Mouse (Mus musculus) stomach, embryonic 14.5 days (tissue): Measurements from ENCODE around the gene Lypd9. TPM values are rescaled to one million over a fixed set of nuclear protein-coding genes. Genes with fewer than 3 reads are reported as not detected.
"Not testable (repeated sequence)": the region's sequence is repeated elsewhere in the genome, so short reads cannot be mapped to it uniquely, and the experiment has no call there.

Experiments
- ATAC-seq: fragments of 200-750 bp; cut with Nextera tagmentation; 2 replicates; pipeline ENCODE4 v1.8.0; 2017; ENCODE audit warnings: low read depth, moderate TSS enrichment; ENCODE audit not compliant: insufficient number of reproducible peaks, insufficient read depth, low FRiP score
- H3K27ac ChIP-seq: fragments of 300-500 bp; sonication (generic); 2 replicates; pipeline ENCODE4 v1.5.1; 2014; ENCODE audit warnings: mild to moderate bottlenecking, low read length, moderate library complexity, mixed read lengths
- H3K27me3 ChIP-seq: fragments of 300-500 bp; sonication (generic); 2 replicates; pipeline ENCODE4 v1.6.1; 2014; ENCODE audit warnings: low read length, control low read depth, mixed read lengths; ENCODE audit not compliant: control insufficient read depth, insufficient read depth
- H3K36me3 ChIP-seq: fragments of 300-500 bp; sonication (generic); 2 replicates; pipeline ENCODE4 v1.6.1; 2014; ENCODE audit warnings: mild to moderate bottlenecking, control low read depth, low read length, moderate library complexity, mixed read lengths; ENCODE audit not compliant: control insufficient read depth, insufficient read depth
- H3K4me1 ChIP-seq: fragments of 300-500 bp; sonication (generic); 2 replicates; pipeline ENCODE4 v1.6.1; 2014; ENCODE audit warnings: low read length, control low read depth, mixed read lengths; ENCODE audit not compliant: control insufficient read depth, insufficient read depth
- H3K4me2 ChIP-seq: fragments of 300-500 bp; sonication (generic); replicated peaks from 2 replicates; pipeline ENCODE4 v1.6.1; 2014; ENCODE audit warnings: low read depth, low read length, control low read depth
- H3K4me3 ChIP-seq: fragments of 300-500 bp; sonication (generic); 2 replicates; pipeline ENCODE4 v1.5.1; 2014; ENCODE audit warnings: low read depth, low read length, control low read depth
- H3K9ac ChIP-seq: fragments of 300-500 bp; sonication (generic); replicated peaks from 2 replicates; pipeline ENCODE4 v1.6.1; 2014; ENCODE audit warnings: low read depth, mild to moderate bottlenecking, control low read depth, low read length, moderate library complexity, mixed read lengths
- H3K9me3 ChIP-seq: fragments of 300-500 bp; sonication (generic); 2 replicates; pipeline ENCODE4 v1.6.1; 2016; ENCODE audit warnings: low read depth, low read length, control low read depth; ENCODE audit not compliant: control insufficient read depth
- WGBS: fragments of 180-500 bp; shearing (Covaris S2); extraction: QIAGEN DNeasy Blood & Tissue Kit; methylation state at CpG from one replicate; pipeline ENCODE4 v1.1.7; 2014; 5-methylcytosine and 5-hydroxymethylcytosine counted together
- polyA plus RNA-seq: library from polyadenylated mRNA; unstranded; fragments of >200 nt; fragmentation: Nextera tagmentation; extraction: Ambion mirVana; gene quantifications from 2 replicates; pipeline ENCODE4 v1.2.1, GENCODE M21; 2014

Gene Lypd9
- polyA plus RNA-seq, result not detected in 2 replicates

DNA sequence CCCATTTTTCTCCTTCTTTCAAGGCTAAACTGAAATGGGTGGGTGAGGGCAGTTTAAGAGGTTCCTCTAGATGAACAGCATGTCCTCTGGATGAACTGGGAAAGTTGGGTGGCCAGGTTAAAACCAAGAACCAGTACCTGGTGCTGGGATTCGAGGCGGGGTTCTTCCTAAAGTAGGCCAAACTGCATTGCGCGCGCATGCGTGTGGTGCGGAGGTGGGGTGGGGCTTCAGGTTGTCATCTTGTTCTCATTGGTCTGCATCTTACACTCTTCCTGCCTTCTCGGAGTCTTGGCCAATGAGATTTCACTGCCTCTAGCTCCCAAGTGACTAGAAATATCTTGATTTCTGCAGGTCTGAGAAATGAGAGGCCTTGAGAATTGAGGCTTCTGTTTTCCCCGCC is at the start of gene Lypd9:
Lypd9 (minus strand) TSS at position 165 of the 400 bp plus-strand sequence.
- H3K4me2 ChIP-seq, result no peak within 1 kb of the TSS
- H3K4me3 ChIP-seq, result no peak within 1 kb of the TSS
- no peaks in the 10 kb centered on the region for H3K36me3 ChIP-seq
- H3K9ac ChIP-seq, result no peak within 1 kb of the TSS
- no peaks in the 10 kb centered on the region for H3K27me3 ChIP-seq
- WGBS, result 94% methylated on average over 9 of the region's 9 CpGs
- H3K4me1 ChIP-seq, result no peaks in the 10 kb centered on the region
- no peak for ATAC-seq
- no peaks in the 10 kb centered on the region for H3K9me3 ChIP-seq
- H3K27ac ChIP-seq, result no peak within 1 kb of the TSS

DNA sequence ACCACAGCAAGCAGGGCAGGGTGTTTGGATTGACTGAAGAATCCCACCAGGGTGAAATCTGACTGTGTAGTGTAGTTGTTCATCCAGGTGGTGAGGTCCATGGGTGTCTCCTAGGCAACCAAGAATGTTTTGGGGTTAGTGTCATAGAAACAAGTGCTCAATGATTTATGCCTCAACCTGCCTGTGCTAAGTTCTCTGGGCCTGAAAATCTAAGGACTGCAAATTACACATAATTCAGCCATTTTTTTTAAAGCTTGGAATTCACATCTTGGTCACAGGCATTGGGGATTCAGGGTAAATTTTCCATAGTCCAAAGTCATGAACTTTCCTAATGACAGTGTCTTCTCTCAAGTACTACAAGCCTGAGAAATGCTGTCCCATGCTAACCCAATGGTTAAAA is 49.7 kb upstream of the Lypd9 start, which contains the start of gene Olfr331:
Olfr331 (minus strand) TSS at position 101 of the 400 bp plus-strand sequence.
- H3K9ac ChIP-seq, H3K27me3 ChIP-seq, H3K9me3 ChIP-seq, H3K27ac ChIP-seq, H3K4me1 ChIP-seq, H3K4me2 ChIP-seq, H3K4me3 ChIP-seq, ATAC-seq, H3K36me3 ChIP-seq: not testable (repeated sequence)

DNA sequence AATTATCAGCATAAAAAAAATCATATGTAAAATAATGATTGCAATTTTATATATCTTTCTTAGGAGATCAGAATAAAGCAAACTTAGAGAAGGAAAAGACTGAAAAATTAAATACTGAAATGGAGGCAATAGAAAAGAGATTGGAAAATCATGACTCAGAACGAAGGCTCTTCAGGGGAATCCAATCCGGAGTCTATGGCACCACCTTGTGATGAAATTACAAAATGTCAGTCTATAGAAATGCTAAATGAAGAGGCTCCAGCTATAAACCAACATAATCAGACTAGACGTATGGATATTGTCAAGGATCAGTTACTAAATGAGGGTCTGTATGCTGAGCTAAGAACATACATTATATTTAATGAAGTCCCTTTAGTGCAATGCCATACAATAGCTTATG is 46.6 kb upstream of the Lypd9 start:
- H3K27ac ChIP-seq, result no peak overlapping the region
- H3K4me2 ChIP-seq, result no peak overlapping the region
- no peak for ATAC-seq
- no peak overlapping the region for H3K4me3 ChIP-seq
- no peaks in the 10 kb centered on the region for H3K36me3 ChIP-seq
- no peaks in the 10 kb centered on the region for H3K9me3 ChIP-seq
- H3K9ac ChIP-seq, result no peak overlapping the region
- WGBS, result 41% methylated on average over 3 of the region's 3 CpGs
- no peaks in the 10 kb centered on the region for H3K4me1 ChIP-seq
- H3K27me3 ChIP-seq, result no peaks in the 10 kb centered on the region

DNA sequence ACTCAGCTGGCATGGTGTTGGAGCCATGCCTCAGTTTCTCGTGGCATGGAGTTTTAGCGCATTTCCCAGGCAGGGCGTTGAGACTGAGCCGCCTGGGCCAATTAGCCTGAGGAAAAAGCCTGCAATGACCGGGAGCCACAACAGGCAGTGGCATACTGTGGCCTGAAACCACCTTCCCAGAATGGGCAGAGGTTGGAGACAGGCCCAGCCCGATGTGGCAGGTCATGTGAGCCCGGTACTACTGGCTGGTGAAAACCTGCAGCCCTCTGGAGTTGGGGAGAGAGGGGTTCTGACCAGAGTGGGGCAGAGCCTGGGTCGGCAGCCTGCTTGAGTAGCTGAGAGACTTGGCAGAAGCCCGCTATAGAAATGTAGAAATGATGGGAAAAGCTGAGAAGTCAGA is 46.0 kb upstream of the Lypd9 start:
- WGBS, result 78% methylated on average over 9 of the region's 9 CpGs
- Histone ChIP-seq H3K4me2 (no peak overlapping the region), H3K27me3 (no peaks in the 10 kb centered on the region), H3K9me3 (no peaks in the 10 kb centered on the region), H3K27ac (no peak overlapping the region), H3K4me3 (no peak overlapping the region), H3K4me1 (no peaks in the 10 kb centered on the region), H3K36me3 (no peaks in the 10 kb centered on the region), H3K9ac (no peak overlapping the region)
- no peak for ATAC-seq

DNA sequence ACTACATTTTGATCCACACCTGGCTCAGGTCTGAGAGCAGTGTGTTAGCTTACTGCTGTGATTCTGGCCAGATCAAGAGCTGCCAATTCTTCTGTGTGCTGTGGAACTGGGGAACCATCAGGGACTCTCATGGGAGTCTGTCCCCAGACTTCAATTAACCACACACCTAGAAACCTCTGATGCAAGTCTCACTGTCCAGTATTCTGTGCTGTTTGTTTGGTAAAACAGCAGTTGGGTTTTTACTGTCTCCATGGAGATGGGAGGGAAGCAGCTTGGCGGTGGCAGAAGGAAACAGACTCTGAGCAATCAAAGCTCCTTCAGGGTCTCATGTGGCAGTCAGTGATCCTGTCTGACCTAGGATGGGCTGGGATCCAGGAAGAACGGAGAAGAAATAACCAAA is 39.7 kb upstream of the Lypd9 start, which contains the start of gene Olfr332:
Olfr332 (minus strand) TSS at position 101 of the 400 bp plus-strand sequence.
- ATAC-seq, result no peak
- Histone ChIP-seq H3K9me3 (no peaks in the 10 kb centered on the region), H3K27me3 (no peaks in the 10 kb centered on the region), H3K4me1 (no peaks in the 10 kb centered on the region), H3K4me2 (no peak within 1 kb of the TSS), H3K27ac (no peak within 1 kb of the TSS), H3K4me3 (no peak within 1 kb of the TSS), H3K36me3 (no peaks in the 10 kb centered on the region), H3K9ac (no peak within 1 kb of the TSS)
- WGBS, result 71% methylated on average over 2 of the region's 2 CpGs

DNA sequence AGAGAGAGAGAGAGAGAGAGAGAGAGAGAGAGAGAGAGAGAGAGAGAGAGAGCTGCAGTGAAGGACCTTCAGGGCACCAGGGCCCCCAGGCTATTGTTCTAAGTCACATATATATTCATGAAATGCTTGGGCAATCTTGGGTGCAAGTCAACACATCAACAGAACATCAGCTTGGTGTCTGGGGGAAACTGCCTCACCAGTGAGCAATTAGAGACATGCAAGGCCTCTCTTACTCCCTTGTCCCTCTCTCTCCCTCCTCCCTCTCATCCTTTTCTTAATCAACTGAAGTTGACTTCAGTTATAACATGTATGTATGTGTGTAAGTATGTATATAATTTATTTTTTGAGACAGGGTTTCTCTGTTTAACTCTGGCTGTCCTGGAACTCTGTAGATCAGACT is 9.4 kb upstream of the Lypd9 start, which contains the start of gene Olfr30:
Olfr30 (minus strand) TSS at position 101 of the 400 bp plus-strand sequence.
- no peak within 1 kb of the TSS for H3K27ac ChIP-seq
- no peaks in the 10 kb centered on the region for H3K27me3 ChIP-seq
- no peaks in the 10 kb centered on the region for H3K4me1 ChIP-seq
- no peak within 1 kb of the TSS for H3K4me3 ChIP-seq
- H3K9me3 ChIP-seq, result no peaks in the 10 kb centered on the region
- no peaks in the 10 kb centered on the region for H3K36me3 ChIP-seq
- ATAC-seq, result no peak
- no peak within 1 kb of the TSS for H3K9ac ChIP-seq
- no peak within 1 kb of the TSS for H3K4me2 ChIP-seq

DNA sequence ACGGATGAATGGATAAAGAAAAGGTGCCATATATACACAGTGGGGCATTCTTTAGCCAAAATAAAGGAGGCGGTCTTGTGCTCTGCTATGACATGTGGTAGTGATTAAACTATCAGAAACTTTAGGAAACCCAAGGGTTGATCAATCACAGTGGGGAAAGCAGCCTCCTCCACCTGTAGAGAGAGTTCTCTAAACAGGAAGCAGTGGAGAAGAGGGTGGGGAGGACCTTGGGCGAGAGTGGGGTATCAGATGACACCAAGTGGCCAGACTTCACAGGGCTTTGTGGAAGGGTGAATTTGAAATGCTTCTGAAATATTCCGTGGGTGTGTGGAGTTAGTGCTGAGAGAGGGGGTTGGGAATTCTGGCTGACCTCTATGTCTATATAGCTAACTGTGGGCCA is 869 bp upstream of the Lypd9 start:
- Histone ChIP-seq H3K36me3 (no peaks in the 10 kb centered on the region), H3K27ac (no peak overlapping the region), H3K4me1 (no peaks in the 10 kb centered on the region), H3K4me3 (no peak overlapping the region), H3K9ac (no peak overlapping the region), H3K27me3 (no peaks in the 10 kb centered on the region), H3K9me3 (no peaks in the 10 kb centered on the region), H3K4me2 (no peak overlapping the region)
- no peak for ATAC-seq
- WGBS, result 38% methylated on average over 4 of the region's 4 CpGs

DNA sequence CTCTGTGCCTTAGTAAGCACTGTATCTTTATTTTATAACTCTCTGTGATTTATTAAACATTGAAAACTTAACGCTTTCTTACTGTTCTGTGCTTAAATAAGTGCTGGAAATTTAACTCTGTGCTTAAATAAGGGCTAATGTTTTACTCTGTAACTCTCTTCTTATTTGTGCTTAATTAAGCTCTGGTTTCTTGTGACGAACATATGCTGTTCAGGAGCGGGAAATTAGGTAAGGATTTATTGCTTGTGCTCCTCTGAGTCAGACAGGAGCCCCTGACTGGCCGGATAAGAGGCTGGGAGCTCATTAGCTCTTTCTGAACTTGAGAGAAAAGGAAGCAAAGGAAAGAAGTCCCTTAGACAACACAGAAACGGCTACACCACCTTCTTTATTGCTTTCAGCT is 14.9 kb downstream of the Lypd9 start:
- ATAC-seq, result no peak
- no peak overlapping the region for H3K27ac ChIP-seq
- H3K36me3 ChIP-seq, result no peaks in the 10 kb centered on the region
- H3K4me2 ChIP-seq, result no peak overlapping the region
- 31% methylated on average over 5 of the region's 5 CpGs for WGBS
- H3K4me1 ChIP-seq, result no peaks in the 10 kb centered on the region
- no peak overlapping the region for H3K9ac ChIP-seq
- H3K9me3 ChIP-seq, result no peaks in the 10 kb centered on the region
- H3K27me3 ChIP-seq, result no peaks in the 10 kb centered on the region
- no peak overlapping the region for H3K4me3 ChIP-seq

DNA sequence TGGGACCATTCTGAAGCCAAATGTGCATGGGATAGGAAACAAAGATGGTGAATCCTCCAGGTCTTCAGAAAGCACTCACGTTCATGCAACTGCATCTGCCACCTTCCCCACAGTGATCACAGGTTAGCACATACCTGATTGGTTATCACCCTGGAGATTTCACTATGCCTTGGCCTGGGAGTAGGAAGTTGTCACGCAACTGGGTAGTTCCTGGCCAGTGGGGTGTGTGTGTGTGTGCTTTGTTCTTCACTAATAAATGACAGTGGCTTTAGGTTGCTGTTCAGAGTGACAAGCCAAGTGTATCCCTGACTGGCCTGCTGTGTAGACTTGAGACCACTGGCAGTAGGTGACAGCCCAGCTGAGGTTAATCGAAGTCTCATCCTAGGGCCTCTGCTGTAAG is 20.5 kb downstream of the Lypd9 start, which contains the start of gene Gm12253:
Gm12253 (plus strand) TSS at position 301 of the 400 bp plus-strand sequence.
- H3K27me3 ChIP-seq, result no peaks in the 10 kb centered on the region
- no peaks in the 10 kb centered on the region for H3K36me3 ChIP-seq
- H3K27ac ChIP-seq, result no peak within 1 kb of the TSS
- 85% methylated on average over 3 of the region's 3 CpGs for WGBS
- ATAC-seq, result no peak
- no peaks in the 10 kb centered on the region for H3K4me1 ChIP-seq
- no peaks in the 10 kb centered on the region for H3K9me3 ChIP-seq
- no peak within 1 kb of the TSS for H3K9ac ChIP-seq
- H3K4me3 ChIP-seq, result no peak within 1 kb of the TSS
- no peak within 1 kb of the TSS for H3K4me2 ChIP-seq
